Mouse (Mus musculus): ENCODE results near the gene Dmrt2. TPM values are rescaled to one million over a fixed set of nuclear protein-coding genes. Genes with fewer than 3 reads are reported as not detected.

Gene Dmrt2
- polyA plus RNA-seq, 1 experiment = 4.7 TPM

- Histone ChIP-seq H3K27me3 (replicated peaks; ENCODE audit: control insufficient read depth, insufficient read depth, low read length) (no peaks in the 10 kb centered on the region), H3K4me1 (ENCODE audit: control insufficient read depth, insufficient read depth, low read length) (no peaks in the 10 kb centered on the region), H3K36me3 (ENCODE audit: control insufficient read depth, insufficient read depth, low read length) (no peaks in the 10 kb centered on the region), H3K4me3 (ENCODE audit: insufficient read depth, low read depth, low read length) (no peak overlapping the region), H3K27ac (ENCODE audit: insufficient read depth, low read depth, low read length) (no peak overlapping the region)
- no peak for DNase-seq
- TF ChIP-seq POLR2A (IDR thresholded peaks at IDR 0.05; ENCODE audit: low read depth, low read length) (no peak), CTCF (conservative IDR thresholded peaks at IDR 0.05; ENCODE audit: insufficient read depth, insufficient read length, low read depth, low read length) (no peak)
- WGBS = 53% methylated on average over 4 of the region's 4 CpGs
Measured at GRCm38 (mm10) chr19:25648701-25649100, 23.5 kb upstream of the Dmrt2 start.

GRCm38 (mm10) chr19:25650474-25650873, 21.7 kb upstream of the Dmrt2 start:
- TF ChIP-seq POLR2A (IDR thresholded peaks at IDR 0.05; ENCODE audit: low read depth, low read length) = no peak
- no peak for TF ChIP-seq CTCF (conservative IDR thresholded peaks at IDR 0.05; ENCODE audit: insufficient read depth, insufficient read length, low read depth, low read length)
- Histone ChIP-seq H3K36me3 (ENCODE audit: control insufficient read depth, insufficient read depth, low read length) (no peaks in the 10 kb centered on the region), H3K27ac (ENCODE audit: insufficient read depth, low read depth, low read length) (no peak overlapping the region), H3K4me1 (ENCODE audit: control insufficient read depth, insufficient read depth, low read length) (no peaks in the 10 kb centered on the region), H3K27me3 (replicated peaks; ENCODE audit: control insufficient read depth, insufficient read depth, low read length) (no peaks in the 10 kb centered on the region), H3K4me3 (ENCODE audit: insufficient read depth, low read depth, low read length) (no peak overlapping the region)
- DNase-seq = no peak
- WGBS = 59% methylated on average over 10 of the region's 10 CpGs

- WGBS = 71% methylated on average over 5 of the region's 5 CpGs
- DNase-seq = no peak
- no peaks in the 10 kb centered on the region for H3K4me1 ChIP-seq (ENCODE audit: control insufficient read depth, insufficient read depth, low read length)
- H3K36me3 ChIP-seq (ENCODE audit: control insufficient read depth, insufficient read depth, low read length) = no peaks in the 10 kb centered on the region
- H3K27me3 ChIP-seq (replicated peaks; ENCODE audit: control insufficient read depth, insufficient read depth, low read length) = no peaks in the 10 kb centered on the region
- no peak overlapping the region for H3K4me3 ChIP-seq (ENCODE audit: insufficient read depth, low read depth, low read length)
- TF ChIP-seq POLR2A (IDR thresholded peaks at IDR 0.05; ENCODE audit: low read depth, low read length) = no peak
- TF ChIP-seq CTCF (conservative IDR thresholded peaks at IDR 0.05; ENCODE audit: insufficient read depth, insufficient read length, low read depth, low read length) = no peak
- no peak overlapping the region for H3K27ac ChIP-seq (ENCODE audit: insufficient read depth, low read depth, low read length)
Measured at GRCm38 (mm10) chr19:25652560-25652959, 19.7 kb upstream of the Dmrt2 start.

GRCm38 (mm10) chr19:25654034-25654749, 18.0 kb upstream of the Dmrt2 start:
- Histone ChIP-seq H3K4me1 (ENCODE audit: control insufficient read depth, insufficient read depth, low read length) (no peaks in the 10 kb centered on the region), H3K36me3 (ENCODE audit: control insufficient read depth, insufficient read depth, low read length) (no peaks in the 10 kb centered on the region), H3K27me3 (replicated peaks; ENCODE audit: control insufficient read depth, insufficient read depth, low read length) (no peaks in the 10 kb centered on the region), H3K4me3 (ENCODE audit: insufficient read depth, low read depth, low read length) (no peak overlapping the region), H3K27ac (ENCODE audit: insufficient read depth, low read depth, low read length) (no peak overlapping the region)
- no peak for TF ChIP-seq CTCF (conservative IDR thresholded peaks at IDR 0.05; ENCODE audit: insufficient read depth, insufficient read length, low read depth, low read length)
- no peak for TF ChIP-seq POLR2A (IDR thresholded peaks at IDR 0.05; ENCODE audit: low read depth, low read length)
- 32% methylated on average over 12 of the region's 12 CpGs for WGBS
- DNase-seq = no peak

GRCm38 (mm10) chr19:25665486-25666339, 6.5 kb upstream of the Dmrt2 start:
- 4% methylated on average over 31 of the region's 31 CpGs for WGBS
- peaks cover 1% of the 10 kb centered on the region; the same call in 1 of the 2 replicates for H3K27me3 ChIP-seq (replicated peaks; ENCODE audit: control insufficient read depth, insufficient read depth, low read length)
- no peak for DNase-seq
- H3K4me1 ChIP-seq (ENCODE audit: control insufficient read depth, insufficient read depth, low read length) = no peaks in the 10 kb centered on the region
- TF ChIP-seq CTCF (conservative IDR thresholded peaks at IDR 0.05; ENCODE audit: insufficient read depth, insufficient read length, low read depth, low read length) (no peak), POLR2A (IDR thresholded peaks at IDR 0.05; ENCODE audit: low read depth, low read length) (no peak)
- H3K4me3 ChIP-seq (ENCODE audit: insufficient read depth, low read depth, low read length) = no peak overlapping the region
- no peaks in the 10 kb centered on the region for H3K36me3 ChIP-seq (ENCODE audit: control insufficient read depth, insufficient read depth, low read length)
- H3K27ac ChIP-seq (ENCODE audit: insufficient read depth, low read depth, low read length) = no peak overlapping the region

- 29% methylated on average over 4 of the region's 4 CpGs for WGBS
Measured at GRCm38 (mm10) chr19:25667836-25668235, 4.4 kb upstream of the Dmrt2 start.

More at GRCm38 (mm10) chr19:25667836-25668235, 4.4 kb upstream of the Dmrt2 start:
- Histone ChIP-seq H3K4me3 (ENCODE audit: insufficient read depth, low read depth, low read length) (no peak overlapping the region), H3K27me3 (replicated peaks; ENCODE audit: control insufficient read depth, insufficient read depth, low read length) (peaks cover 2% of the 10 kb centered on the region), H3K4me1 (ENCODE audit: control insufficient read depth, insufficient read depth, low read length) (no peaks in the 10 kb centered on the region), H3K36me3 (ENCODE audit: control insufficient read depth, insufficient read depth, low read length) (no peaks in the 10 kb centered on the region), H3K27ac (ENCODE audit: insufficient read depth, low read depth, low read length) (no peak overlapping the region)
- no peak for DNase-seq
- TF ChIP-seq CTCF (conservative IDR thresholded peaks at IDR 0.05; ENCODE audit: insufficient read depth, insufficient read length, low read depth, low read length) (no peak), POLR2A (IDR thresholded peaks at IDR 0.05; ENCODE audit: low read depth, low read length) (no peak)

Data from kidney, adult 2 months (tissue).